Mouse (Mus musculus): ENCODE results near the gene Igsf11.

The Igsf11 gene

GRCm38 (mm10) chr16:38892371-38892770, at the start of gene Igsf11:
TSS of gene Igsf11 (plus strand) at chr16:38892671.
- DNase-seq = no peak

DNA sequence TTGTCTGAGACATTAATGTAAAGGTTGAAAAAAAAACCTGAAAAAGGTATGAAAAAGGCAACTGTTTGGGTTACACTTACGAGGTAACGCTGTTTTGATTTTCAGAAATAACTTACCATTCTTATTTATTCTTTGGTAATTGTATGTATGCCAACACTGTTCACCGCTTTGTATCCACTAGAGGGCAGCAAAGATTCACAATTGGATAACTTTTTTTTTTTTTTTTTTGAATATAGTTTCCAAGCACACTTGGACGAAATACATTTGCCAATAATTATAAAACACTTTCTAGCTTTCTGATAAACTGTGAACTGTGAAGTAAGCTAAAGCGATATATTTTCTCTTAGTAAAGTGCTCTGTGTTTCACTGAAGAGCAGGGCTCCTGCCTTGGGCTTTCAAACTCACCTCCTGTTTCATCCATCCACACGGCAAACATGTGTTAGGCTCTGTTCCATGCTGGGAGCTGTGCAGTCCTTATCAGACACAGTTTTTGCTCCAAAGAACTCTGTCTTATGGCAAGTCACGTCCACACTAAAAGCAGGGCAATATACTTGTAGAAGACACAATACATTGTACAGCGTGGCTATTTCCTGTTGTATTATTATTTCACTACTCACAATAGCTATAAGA, 34.2 kb upstream of the Igsf11 start:
- peak; percentile 26 for DNase-seq

- no peak for DNase-seq
Measured at GRCm38 (mm10) chr16:38860548-38860947, 31.9 kb upstream of the Igsf11 start.

GRCm38 (mm10) chr16:38864358-38864757, 28.1 kb upstream of the Igsf11 start:
- no peak for DNase-seq

DNA sequence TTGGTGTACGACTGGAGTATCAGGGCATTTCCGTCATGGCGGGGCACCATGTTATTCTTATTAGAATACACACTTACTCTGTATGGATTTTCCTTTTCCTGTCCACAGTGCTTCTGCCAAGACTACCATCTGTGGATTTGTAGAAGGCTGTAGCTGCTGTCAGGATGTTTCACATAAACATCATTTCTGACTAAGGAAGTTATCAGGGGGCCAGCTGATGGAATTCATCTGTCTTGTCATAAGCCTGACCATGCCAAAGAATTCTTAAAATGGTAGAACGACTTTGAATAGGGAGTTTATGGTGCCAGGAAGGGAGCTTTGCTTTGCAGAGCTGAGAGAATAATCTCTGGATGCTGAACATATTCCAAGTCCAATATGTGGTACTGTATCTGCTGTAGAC, 19.2 kb upstream of the Igsf11 start:
- DNase-seq = no peak

DNA sequence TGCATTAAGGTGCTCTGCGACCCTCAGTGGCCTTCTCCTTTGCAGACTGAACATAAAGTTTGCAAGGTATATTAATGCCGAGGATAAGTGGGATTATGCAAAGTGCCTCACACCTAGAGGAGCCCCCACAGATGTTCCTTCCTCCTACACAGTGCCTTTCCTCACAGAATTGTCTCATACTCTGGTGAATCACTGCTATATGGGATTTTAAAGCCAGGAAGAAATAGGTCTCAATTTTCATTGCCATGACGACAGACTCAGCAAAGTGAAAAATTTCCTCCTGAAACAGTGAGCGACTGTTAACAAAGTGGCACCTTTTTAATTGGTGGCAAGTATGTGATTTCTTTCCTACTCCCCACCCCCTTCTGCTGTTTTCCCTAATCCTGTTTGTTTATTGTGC, 18.0 kb upstream of the Igsf11 start:
- DNase-seq = no peak

- DNase-seq = peak; percentile 78
Measured at GRCm38 (mm10) chr16:38898816-38899425, 6.5 kb downstream of the Igsf11 start.

DNA sequence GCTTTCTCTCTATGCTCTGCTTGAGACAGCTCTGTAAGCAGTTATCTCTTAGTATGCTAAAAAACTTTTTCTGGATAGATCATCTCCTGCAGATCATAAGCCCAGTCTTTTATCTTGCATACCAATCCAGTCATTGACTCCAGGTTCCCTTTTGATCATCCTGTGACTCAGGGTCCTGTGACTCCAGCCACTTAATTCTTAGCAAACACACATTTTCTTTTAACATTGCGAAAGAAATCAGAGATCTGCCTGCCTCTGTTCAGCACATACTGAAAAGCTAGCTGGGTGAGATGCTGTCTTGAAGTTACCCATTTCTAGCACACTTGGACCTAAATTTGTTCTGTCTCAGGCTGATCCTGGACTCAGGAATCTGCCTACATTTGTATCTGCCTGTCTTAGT, 7.6 kb downstream of the Igsf11 start:
- no peak for DNase-seq

- peak; percentile 95 for DNase-seq
Measured at GRCm38 (mm10) chr16:38902111-38902778, 9.8 kb downstream of the Igsf11 start.

GRCm38 (mm10) chr16:38903020-38903419, 10.5 kb downstream of the Igsf11 start:
- DNase-seq = no peak

- DNase-seq = no peak
Measured at GRCm38 (mm10) chr16:38904202-38904601, 11.7 kb downstream of the Igsf11 start.

DNA sequence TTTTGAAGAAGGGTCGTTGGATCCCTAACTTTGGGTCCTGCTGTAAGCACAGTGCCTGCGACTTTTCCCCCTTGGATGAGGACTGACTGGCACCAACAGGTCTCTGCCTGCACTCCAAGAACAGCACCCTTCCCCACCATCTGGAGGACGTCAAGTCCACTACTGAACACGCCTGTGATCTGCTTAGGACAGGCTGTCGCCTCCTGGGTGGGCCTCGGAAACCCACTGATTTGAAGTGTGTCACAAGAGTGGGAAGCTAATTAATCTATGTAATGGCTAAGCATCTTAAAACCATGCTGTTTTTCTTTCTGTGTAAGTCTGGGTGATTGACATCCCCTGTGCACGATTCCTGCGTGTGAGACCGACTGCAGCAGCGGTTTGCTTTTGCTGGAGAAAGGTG, 13.4 kb downstream of the Igsf11 start:
- DNase-seq = no peak

DNA sequence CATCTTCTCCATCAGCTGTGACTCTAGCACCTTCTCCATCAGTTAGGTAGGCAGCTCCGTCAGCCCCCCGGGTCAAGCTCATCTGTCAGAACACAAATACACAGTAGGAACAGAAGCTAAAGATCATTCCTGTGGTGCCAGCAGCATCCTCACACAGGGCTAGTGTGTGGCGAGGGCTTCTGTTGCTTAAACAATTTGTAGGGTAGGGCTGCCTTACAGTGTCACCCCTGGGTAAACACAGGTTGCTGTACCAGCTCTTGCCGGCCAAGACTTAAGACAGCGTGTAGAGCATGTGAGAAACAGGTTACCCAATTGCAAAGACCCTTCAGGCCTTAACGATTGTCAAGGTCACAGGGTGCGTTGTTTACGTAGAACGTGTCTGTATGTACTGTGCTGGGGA, 15.8 kb downstream of the Igsf11 start:
- no peak for DNase-seq

DNA sequence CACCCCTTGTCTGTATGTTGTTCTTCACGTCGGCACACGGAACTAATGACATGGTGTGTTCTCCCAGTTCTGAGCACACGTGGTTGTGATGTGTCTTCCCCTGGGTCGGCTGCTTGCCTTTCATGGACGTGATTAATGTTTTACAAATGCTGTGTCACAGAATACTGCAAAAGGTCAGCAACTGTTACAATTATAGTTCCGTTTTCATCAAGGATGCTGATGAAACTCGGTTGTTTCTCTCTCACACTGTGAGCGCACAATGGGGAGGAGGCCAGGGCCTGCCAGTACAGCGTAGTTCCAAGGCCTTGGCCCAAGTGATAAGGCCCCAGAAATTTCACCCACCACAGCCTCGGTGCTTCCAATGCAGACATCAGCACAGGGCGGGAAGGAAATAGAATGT, 17.0 kb downstream of the Igsf11 start:
- DNase-seq = peak; percentile 31

- DNase-seq = no peak
Measured at GRCm38 (mm10) chr16:38910088-38910487, 17.6 kb downstream of the Igsf11 start.

DNA sequence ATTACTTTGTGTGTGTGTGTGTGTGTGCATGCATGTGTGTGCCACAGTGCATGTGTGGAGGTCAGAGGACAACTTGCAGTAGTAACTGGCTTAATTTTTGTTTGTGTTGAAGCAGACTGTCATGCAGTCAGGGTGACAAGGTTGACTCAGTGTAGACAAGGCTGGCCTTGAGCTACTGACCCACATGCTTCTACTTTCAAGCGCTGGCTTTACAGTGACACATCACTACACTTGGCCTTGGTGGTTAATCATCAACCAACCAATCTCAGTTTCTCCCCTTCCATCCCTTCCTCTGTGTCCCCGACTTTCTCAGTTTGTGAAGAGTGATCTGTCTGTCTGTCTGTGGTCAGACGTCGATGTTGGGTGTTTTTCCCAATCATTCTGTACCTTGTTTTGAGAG, 23.0 kb downstream of the Igsf11 start:
- no peak for DNase-seq

DNA sequence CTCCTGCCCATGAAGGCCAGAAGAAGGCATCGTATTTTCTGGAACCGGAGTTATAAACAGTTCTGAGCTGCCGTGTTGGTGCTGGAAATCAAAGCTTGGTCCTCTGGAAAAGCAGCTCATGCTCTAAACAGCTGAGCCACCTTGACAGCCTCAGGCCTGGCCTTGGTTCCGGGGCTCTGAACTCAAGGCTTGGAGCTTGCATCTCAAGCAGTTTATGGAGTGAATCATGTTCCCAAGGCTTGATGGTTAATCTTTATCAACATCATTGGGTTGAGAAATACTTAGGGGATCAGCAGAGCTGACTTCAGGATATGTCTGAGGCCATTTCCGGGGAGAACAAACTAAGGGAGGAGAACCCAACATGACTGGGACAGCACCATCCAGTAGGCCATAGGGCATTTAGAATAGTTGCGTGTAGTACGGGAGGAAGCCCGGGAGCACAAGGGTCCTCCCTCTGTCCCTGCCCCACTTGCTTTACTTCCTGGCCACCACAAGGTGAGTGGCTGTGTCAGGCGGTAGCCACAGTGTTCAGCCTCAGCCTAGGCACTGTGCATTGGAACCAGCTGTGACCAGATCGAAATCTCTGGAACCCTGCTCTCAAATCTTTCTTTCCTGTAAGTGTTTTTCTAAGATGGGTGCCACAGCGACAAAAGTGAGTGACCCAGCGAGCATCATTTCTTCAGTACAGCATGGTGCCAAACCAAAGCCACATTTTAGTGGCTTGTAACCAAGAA, 23.7 kb downstream of the Igsf11 start:
- DNase-seq = no peak

DNA sequence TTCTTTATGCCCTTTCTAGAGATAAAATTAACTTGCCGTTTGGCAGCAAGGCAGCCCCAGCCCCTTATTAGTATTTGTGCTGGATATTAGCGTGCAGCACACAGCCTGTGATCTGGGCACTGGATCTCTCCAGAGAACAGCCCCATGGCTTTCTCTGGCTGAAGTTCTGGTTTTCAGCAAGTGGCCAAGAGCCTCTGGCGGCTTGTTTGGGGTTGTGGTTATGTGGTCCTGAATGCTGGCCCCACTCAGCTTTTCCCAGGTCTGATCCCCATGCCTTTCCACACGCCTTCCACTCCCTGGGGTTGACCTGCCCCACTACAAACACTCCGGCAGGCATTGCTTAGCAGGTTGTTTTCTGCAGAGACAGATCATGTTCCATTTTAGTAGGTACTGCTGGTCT, 24.4 kb downstream of the Igsf11 start:
- no peak for DNase-seq

DNA sequence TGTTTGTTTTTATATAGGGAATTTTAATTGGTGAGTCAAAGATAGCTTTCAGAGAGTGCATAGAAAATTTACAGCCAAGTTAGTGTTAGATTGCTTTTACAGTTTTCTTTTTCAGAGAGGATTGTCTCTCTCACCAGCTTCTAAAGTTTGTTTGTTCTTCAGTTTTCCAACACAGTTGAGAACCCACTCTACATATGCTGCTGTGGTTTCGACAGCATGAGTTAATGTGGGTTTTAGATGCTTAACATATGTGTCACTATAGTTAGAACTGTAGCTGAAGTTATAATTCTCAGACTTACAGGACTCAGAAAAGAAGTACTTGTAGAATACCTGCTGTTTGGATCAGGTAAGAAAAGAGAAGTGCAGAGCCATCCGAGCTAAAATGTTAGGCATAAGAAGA, 25.6 kb downstream of the Igsf11 start:
- DNase-seq = no peak

DNA sequence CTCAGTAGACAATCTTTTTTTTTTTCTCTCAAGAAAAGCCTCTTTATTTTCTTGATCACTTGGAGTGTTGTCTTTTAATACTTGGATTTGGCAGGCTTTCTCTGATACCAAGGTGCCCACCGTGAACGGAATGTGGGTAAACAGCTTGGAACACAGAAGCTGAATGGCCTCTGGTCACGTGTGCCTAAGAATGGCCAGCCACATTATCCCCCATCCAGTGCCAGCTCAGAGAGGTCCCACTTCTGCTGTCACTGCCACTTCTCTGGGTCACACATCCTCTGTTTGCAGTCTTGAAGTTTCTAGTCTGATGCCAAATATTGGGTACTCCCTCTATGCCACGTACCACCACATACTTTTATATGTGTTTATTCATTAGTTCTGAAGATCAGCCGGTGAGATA, 28.0 kb downstream of the Igsf11 start:
- DNase-seq = no peak

GRCm38 (mm10) chr16:38924940-38925339, 32.5 kb downstream of the Igsf11 start:
- no peak for DNase-seq

- no peak for DNase-seq
Measured at GRCm38 (mm10) chr16:38928760-38929159, 36.3 kb downstream of the Igsf11 start.

- no peak for DNase-seq
Measured at GRCm38 (mm10) chr16:38931519-38931918, 39.0 kb downstream of the Igsf11 start.

DNA sequence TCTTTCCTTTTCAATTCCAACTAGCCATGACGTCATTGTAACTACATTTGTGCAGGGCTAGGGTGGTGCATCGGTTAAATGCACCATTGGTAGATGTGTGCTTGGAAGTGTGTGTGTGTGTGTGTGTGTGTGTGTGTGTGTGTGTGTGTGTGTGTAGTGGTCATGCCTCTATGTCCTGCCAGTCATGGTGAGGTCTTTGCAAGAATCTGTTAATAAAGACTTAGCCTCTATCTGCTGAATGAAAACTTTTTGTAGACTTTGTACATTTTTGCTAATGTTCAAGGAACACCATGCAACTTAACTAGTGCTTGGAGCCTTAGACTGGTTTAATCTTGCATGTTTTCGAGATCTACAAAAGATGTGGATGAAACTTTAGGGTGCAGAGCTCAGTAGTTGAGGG, 48.3 kb downstream of the Igsf11 start:
- no peak for DNase-seq

Measured in kidney, postnatal 14 days (tissue).